Mouse (Mus musculus) ES-Bruce4 (cell line): ENCODE results near the gene Tcta.

Experiments used
- CTCF ChIP-seq: IDR thresholded peaks from one replicate; pipeline ENCODE4 v1.8.1; 2011; ENCODE audit warnings: low read depth, low read length
- EP300 ChIP-seq: IDR thresholded peaks from 2 replicates; pipeline ENCODE4 v1.6.1; 2011; ENCODE audit warnings: low read depth, low read length; ENCODE audit not compliant: insufficient read depth
- POLR2A ChIP-seq: IDR thresholded peaks from one replicate; pipeline ENCODE4 v1.8.1; 2011; ENCODE audit warnings: low read length; ENCODE audit not compliant: insufficient read depth

GRCm38 (mm10) chr9:108267691-108268090 lies 38.3 kb downstream of the Tcta start:
- TF ChIP-seq CTCF (no peak), EP300 (no peak), POLR2A (no peak)
